Mouse (Mus musculus) thymus, postnatal 36 days (tissue): Measurements from ENCODE around the gene Hdgfl3.

Experiments used
- DNase-seq, 2 experiments: peaks; one replicate each; pipeline ENCODE4 v3.0.0; 2022; ENCODE audit warnings: mixed read lengths in 2 of 2

The Hdgfl3 gene

DNA sequence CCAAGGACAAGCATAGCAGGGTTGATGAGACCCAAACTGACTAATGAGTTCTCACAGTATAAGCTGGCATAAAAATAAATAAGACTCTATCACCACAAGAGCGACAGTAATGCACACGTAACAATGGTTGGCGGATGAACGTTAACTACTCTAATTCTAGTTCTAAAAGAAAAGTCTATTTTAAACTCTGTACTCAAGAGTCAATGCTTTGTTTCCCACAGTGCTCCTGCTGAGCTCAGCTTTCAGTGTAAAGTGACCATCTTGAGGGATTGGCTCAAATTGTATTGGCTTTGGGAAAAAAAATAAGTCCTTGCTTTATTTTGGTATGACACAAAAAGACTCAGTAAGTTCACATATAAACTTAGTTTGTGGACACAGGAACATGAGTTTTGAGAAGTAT lies 49.1 kb downstream of the Hdgfl3 start:
- no peak for DNase-seq

GRCm38 (mm10) chr7:81881600-81881999 lies 52.7 kb downstream of the Hdgfl3 start:
- DNase-seq = no peak

GRCm38 (mm10) chr7:81880797-81881196 lies 53.5 kb downstream of the Hdgfl3 start:
- DNase-seq = peak; percentile 63 to 84

- no peak for DNase-seq
These were observed 54.0 kb downstream of the Hdgfl3 start for GRCm38 (mm10) chr7:81880286-81880685.

GRCm38 (mm10) chr7:81875372-81875771 lies 58.9 kb downstream of the Hdgfl3 start:
- DNase-seq = no peak

- DNase-seq = no peak
These were observed 59.6 kb downstream of the Hdgfl3 start for GRCm38 (mm10) chr7:81874636-81875035.

DNA sequence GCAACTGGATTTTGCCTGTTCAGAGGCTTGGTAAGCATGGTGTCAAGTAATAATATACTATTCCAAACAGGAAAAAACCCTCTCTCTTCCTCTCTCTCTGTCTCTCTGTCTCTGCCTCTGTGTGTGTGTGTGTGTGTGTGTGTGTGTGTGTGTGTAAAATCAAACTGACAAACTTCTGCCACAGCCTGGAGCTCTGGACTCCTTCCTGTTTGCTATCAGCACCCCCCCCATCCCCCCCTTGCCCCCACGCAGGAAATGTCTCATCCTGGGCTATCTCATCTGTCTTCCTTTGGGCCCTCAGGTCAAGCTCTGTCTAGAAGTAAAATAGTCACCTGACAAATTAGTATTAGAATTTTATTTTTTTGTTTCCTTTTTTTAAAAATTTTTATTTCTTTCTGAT lies 60.5 kb downstream of the Hdgfl3 start:
- DNase-seq = no peak

GRCm38 (mm10) chr7:81872493-81873013 lies 61.7 kb downstream of the Hdgfl3 start:
- DNase-seq = no peak

DNA sequence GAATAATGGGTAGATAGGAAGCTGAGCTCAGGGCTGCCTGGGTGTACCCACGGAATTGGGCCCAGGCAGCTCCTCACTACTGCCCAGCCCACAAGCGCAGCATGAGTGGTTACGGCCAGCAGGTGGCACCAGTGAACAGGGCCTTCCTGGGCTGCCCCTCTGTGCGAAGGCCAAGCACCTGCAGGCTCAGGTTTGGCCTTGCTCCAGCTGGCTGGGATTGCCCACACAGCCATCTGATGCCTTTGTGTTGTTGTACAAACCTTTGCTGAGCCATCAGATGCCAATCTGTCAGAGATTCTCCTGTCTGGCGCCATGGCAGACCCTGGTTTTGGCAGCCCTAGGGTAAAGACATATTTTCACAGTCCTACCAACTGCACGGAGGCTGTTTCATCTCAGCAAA lies 66.1 kb downstream of the Hdgfl3 start:
- DNase-seq = peak; percentile 78 to 79

GRCm38 (mm10) chr7:81867231-81867930 lies 66.9 kb downstream of the Hdgfl3 start:
- DNase-seq = no peak

DNA sequence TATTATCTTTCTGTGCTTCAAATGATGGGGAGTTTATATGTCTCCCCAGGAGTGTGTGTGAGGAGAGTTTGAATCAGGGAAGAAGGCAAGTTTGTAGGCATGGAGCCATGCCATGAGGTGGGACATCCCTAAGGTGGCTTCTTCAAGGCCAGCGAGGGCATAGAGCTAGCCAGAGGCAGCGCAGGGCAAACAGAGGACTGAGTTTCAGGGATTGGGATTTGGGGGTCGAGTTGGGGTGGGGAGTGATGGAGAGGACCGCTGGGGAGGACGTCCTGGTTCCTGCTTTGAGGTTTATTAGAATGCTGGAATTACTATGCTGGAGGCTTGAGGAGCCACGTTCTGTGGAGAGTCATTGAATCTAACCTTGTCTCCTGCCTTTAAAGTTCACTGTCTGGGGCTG lies 68.3 kb downstream of the Hdgfl3 start:
- no peak for DNase-seq

GRCm38 (mm10) chr7:81864552-81864951 lies 69.7 kb downstream of the Hdgfl3 start:
- no peak for DNase-seq

- peak; percentile 81 to 89 for DNase-seq
These were observed 71.4 kb downstream of the Hdgfl3 start for GRCm38 (mm10) chr7:81862587-81863583.

- no peak for DNase-seq
These were observed 72.4 kb downstream of the Hdgfl3 start for GRCm38 (mm10) chr7:81861921-81862320.

GRCm38 (mm10) chr7:81861461-81861860 lies 72.8 kb downstream of the Hdgfl3 start:
- DNase-seq = no peak

- DNase-seq = peak; percentile 62 to 73
These were observed 73.3 kb downstream of the Hdgfl3 start for GRCm38 (mm10) chr7:81860996-81861395.

DNA sequence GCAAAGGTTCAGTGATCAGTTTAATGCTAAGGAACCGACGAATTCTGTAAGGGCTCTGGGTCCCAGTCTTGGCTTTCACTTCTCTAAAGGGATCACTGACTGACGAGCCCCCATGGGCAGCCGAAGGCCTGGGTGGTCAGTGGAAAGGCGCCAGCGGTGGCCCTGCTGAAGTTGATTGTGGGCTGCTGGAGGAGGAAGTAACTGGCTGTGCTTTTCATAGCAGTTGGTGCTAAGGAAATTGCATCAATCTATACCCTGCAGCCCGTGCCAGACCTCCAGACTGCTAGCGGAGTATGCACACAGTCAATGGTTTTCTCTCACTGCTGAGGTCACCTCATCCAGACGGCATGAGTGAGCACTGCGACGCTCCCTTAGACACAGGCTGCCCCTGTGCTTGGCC lies 74.2 kb downstream of the Hdgfl3 start:
- peak; percentile 47 to 50 for DNase-seq

DNA sequence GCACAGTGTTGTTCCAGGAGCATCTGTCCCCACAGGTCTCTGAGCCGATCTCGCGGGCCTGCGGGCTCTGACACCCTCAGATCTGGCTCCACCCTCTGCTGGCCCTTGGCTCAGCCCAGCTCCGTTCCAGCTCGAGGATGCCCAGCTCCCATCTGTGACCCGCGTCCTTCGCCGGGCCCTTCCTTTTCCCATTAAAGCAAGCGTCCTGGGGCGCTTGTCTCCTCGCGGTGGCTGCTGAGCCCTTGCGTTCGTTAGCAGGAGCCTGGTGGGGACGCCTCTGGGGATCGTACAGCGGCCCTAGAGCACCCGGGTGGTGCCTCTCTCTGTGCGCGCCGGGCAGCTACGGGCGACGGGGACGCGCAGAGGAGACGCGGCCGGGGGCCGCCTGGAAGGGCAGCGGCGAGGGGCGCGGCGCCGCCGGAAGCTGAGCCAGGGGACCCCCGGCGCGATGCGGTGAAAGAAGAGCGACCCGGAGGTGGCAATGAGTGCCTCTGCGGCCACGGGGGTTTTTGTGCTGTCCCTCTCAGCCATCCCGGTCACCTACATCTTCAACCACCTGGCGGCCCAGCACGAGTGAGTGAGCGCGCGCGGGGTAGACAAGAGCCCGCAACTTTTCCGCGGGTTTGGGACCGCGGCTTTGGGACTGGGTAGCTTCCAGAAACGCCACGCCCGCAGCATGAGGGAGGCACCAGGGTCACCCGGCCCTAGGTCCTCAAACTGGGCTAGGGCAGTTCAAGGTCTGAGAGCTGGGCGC lies 75.1 kb downstream of the Hdgfl3 start, which contains the start of gene Tm6sf1:
TSS of gene Tm6sf1 (plus strand) at position 34 of the 754 bp plus-strand sequence.
- peak; percentile 46 to 64 for DNase-seq

GRCm38 (mm10) chr7:81858236-81858635 lies 76.0 kb downstream of the Hdgfl3 start:
- DNase-seq = no peak

DNA sequence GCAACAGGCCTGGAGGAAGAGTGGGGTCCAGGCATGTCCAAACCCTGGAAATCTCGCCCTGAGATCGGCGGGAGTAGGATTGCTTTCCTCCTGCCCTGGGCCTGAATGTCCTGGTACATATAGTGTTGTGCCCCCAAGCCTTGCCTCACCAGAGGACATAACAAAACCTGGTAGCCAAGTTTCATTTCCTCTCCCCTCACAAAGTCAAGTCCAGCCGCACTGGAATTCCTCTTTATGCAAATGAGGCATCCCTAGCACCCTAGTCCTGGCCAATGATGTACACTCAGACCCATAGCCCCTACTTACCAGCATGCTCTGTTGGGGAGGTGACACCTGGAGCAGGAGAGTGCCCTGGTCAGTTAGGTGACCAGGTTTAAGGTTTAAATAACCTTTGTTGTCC lies 78.1 kb downstream of the Hdgfl3 start:
- no peak for DNase-seq

- no peak for DNase-seq
These were observed 78.6 kb downstream of the Hdgfl3 start, which contains the start of gene Gm10160 for GRCm38 (mm10) chr7:81855694-81856093. Gene Gm10160, minus strand, starts transcription at chr7:81855794.

GRCm38 (mm10) chr7:81854568-81855307 lies 79.5 kb downstream of the Hdgfl3 start:
- DNase-seq = no peak
